Mouse (Mus musculus): Measurements from ENCODE around the gene Hsd17b12.

GRCm38 (mm10) chr2:94066120-94066519 lies 91.6 kb downstream of the Hsd17b12 start:
- TF ChIP-seq CTCF (IDR thresholded peaks at IDR 0.05; ENCODE audit: insufficient read depth, low read length) (no peak), POLR2A (IDR thresholded peaks at IDR 0.05; ENCODE audit: borderline replicate concordance, extremely low read depth, low read depth, low read length) (no peak)
